Mouse (Mus musculus) kidney, embryonic 14.5 days (tissue): Measurements from ENCODE around the gene Osbpl2. TPM values are rescaled to one million over a fixed set of nuclear protein-coding genes. Genes with fewer than 3 reads are reported as not detected.

Experiments used
- ATAC-seq: fragments of 200-750 bp; cut with Nextera tagmentation; 2 replicates; pipeline ENCODE4 v1.8.0; 2017; ENCODE audit warnings: moderate number of reproducible peaks, mild to moderate bottlenecking, moderate TSS enrichment, moderate library complexity; ENCODE audit not compliant: low FRiP score, low TSS enrichment
- H3K27ac ChIP-seq: fragments of 300-500 bp; sonication (generic); 2 replicates; pipeline ENCODE4 v1.5.1; 2014; ENCODE audit warnings: low read depth, mild to moderate bottlenecking, low read length, moderate library complexity, mixed read lengths
- H3K27me3 ChIP-seq: fragments of 300-500 bp; sonication (generic); 2 replicates; pipeline ENCODE4 v1.6.1; 2014; ENCODE audit warnings: mild to moderate bottlenecking, low read length; ENCODE audit not compliant: control insufficient read depth, insufficient read depth
- H3K36me3 ChIP-seq: fragments of 300-500 bp; sonication (generic); 2 replicates; pipeline ENCODE4 v1.6.1; 2014; ENCODE audit warnings: low read length, mixed read lengths; ENCODE audit not compliant: control insufficient read depth, insufficient read depth
- H3K4me1 ChIP-seq: fragments of 300-500 bp; sonication (generic); 2 replicates; pipeline ENCODE4 v1.6.1; 2014; ENCODE audit warnings: low read length, mixed read lengths; ENCODE audit not compliant: control insufficient read depth, insufficient read depth
- H3K4me2 ChIP-seq: fragments of 300-500 bp; sonication (generic); replicated peaks from 2 replicates; pipeline ENCODE4 v1.6.1; 2014; ENCODE audit warnings: low read depth, mild to moderate bottlenecking, low read length
- H3K4me3 ChIP-seq: fragments of 300-500 bp; sonication (generic); 2 replicates; pipeline ENCODE4 v1.5.1; 2014; ENCODE audit warnings: mild to moderate bottlenecking, low read length
- H3K9ac ChIP-seq: fragments of 300-500 bp; sonication (generic); 2 replicates; pipeline ENCODE4 v1.6.1; 2014; ENCODE audit warnings: low read depth, mild to moderate bottlenecking, low read length, moderate library complexity
- H3K9me3 ChIP-seq: fragments of 300-500 bp; sonication (generic); 2 replicates; pipeline ENCODE4 v1.6.1; 2016; ENCODE audit warnings: low read length; ENCODE audit not compliant: control insufficient read depth
- WGBS: fragments of 180-500 bp; shearing (Covaris S2); extraction: QIAGEN DNeasy Blood & Tissue Kit; methylation state at CpG from one replicate; pipeline ENCODE4 v1.1.7; 2014; 5-methylcytosine and 5-hydroxymethylcytosine counted together
- polyA plus RNA-seq: library from polyadenylated mRNA; unstranded; fragments of >200 nt; fragmentation: Nextera tagmentation; extraction: Ambion mirVana; gene quantifications from 2 replicates; pipeline ENCODE4 v1.2.1, GENCODE M21; 2014

Osbpl2 gene
- polyA plus RNA-seq, 1 experiment from 2014 or later: 34.4 TPM

- Histone ChIP-seq H3K27me3 (no peaks in the 10 kb centered on the region), H3K9me3 (no peaks in the 10 kb centered on the region), H3K4me2 (no peak overlapping the region), H3K27ac (no peak overlapping the region), H3K36me3 (peaks cover 74% of the 10 kb centered on the region), H3K4me1 (peaks cover 17% of the 10 kb centered on the region), H3K9ac (no peak overlapping the region), H3K4me3 (no peak overlapping the region)
- no peak for ATAC-seq
- 95% methylated on average over 7 of the region's 7 CpGs for WGBS
Observed at GRCm38 (mm10) chr2:180175725-180176124, 56.6 kb downstream of the Osbpl2 start.

GRCm38 (mm10) chr2:180181542-180181941, 62.4 kb downstream of the Osbpl2 start:
- Histone ChIP-seq H3K36me3 (peaks cover 44% of the 10 kb centered on the region), H3K4me1 (no peaks in the 10 kb centered on the region), H3K4me2 (no peak overlapping the region), H3K27ac (no peak overlapping the region), H3K9ac (no peak overlapping the region), H3K4me3 (no peak overlapping the region), H3K27me3 (no peaks in the 10 kb centered on the region), H3K9me3 (no peaks in the 10 kb centered on the region)
- WGBS: 91% methylated on average over 9 of the region's 9 CpGs
- ATAC-seq: no peak

GRCm38 (mm10) chr2:180184011-180184751, 65.1 kb downstream of the Osbpl2 start:
- Histone ChIP-seq H3K27ac (no peak overlapping the region), H3K4me1 (no peaks in the 10 kb centered on the region), H3K4me2 (no peak overlapping the region), H3K4me3 (no peak overlapping the region), H3K9ac (no peak overlapping the region), H3K36me3 (peaks cover 38% of the 10 kb centered on the region), H3K9me3 (no peaks in the 10 kb centered on the region), H3K27me3 (no peaks in the 10 kb centered on the region)
- WGBS: 91% methylated on average over 24 of the region's 24 CpGs
- no peak; the same call in 1 of the 2 replicates for ATAC-seq

- no peak overlapping the region for H3K27ac ChIP-seq
- 87% methylated on average over 6 of the region's 6 CpGs for WGBS
- no peak for ATAC-seq
- no peaks in the 10 kb centered on the region for H3K27me3 ChIP-seq
- H3K4me2 ChIP-seq: no peak overlapping the region
- H3K4me1 ChIP-seq: no peaks in the 10 kb centered on the region
- peaks cover 36% of the 10 kb centered on the region for H3K36me3 ChIP-seq
- no peaks in the 10 kb centered on the region for H3K9me3 ChIP-seq
- H3K9ac ChIP-seq: no peak overlapping the region
- H3K4me3 ChIP-seq: no peak overlapping the region
Observed at GRCm38 (mm10) chr2:180184752-180185109, 65.6 kb downstream of the Osbpl2 start.

- Histone ChIP-seq H3K9ac (no peak overlapping the region), H3K27ac (no peak overlapping the region), H3K27me3 (no peaks in the 10 kb centered on the region), H3K9me3 (no peaks in the 10 kb centered on the region), H3K4me3 (no peak overlapping the region), H3K4me1 (no peaks in the 10 kb centered on the region), H3K36me3 (peaks cover 28% of the 10 kb centered on the region; the same call in 1 of the 2 replicates), H3K4me2 (no peak overlapping the region)
- no peak for ATAC-seq
- 90% methylated on average over 14 of the region's 14 CpGs for WGBS
Observed at GRCm38 (mm10) chr2:180185686-180186085, 66.6 kb downstream of the Osbpl2 start.

- WGBS: 91% methylated on average over 11 of the region's 11 CpGs
- H3K36me3 ChIP-seq: peaks cover 34% of the 10 kb centered on the region; the same call in 1 of the 2 replicates
Observed at GRCm38 (mm10) chr2:180187362-180187761, 68.3 kb downstream of the Osbpl2 start.

GRCm38 (mm10) chr2:180196610-180197322, 77.7 kb downstream of the Osbpl2 start:
- no peak overlapping the region for H3K4me2 ChIP-seq
- no peaks in the 10 kb centered on the region for H3K27me3 ChIP-seq
- H3K36me3 ChIP-seq: peaks cover 34% of the 10 kb centered on the region
- ATAC-seq: no peak
- H3K9me3 ChIP-seq: no peaks in the 10 kb centered on the region
- H3K9ac ChIP-seq: no peak overlapping the region
- no peak overlapping the region for H3K4me3 ChIP-seq
- no peaks in the 10 kb centered on the region for H3K4me1 ChIP-seq
- WGBS: 83% methylated on average over 9 of the region's 12 CpGs
- H3K27ac ChIP-seq: no peak overlapping the region

More at GRCm38 (mm10) chr2:180187362-180187761, 68.3 kb downstream of the Osbpl2 start:
- Histone ChIP-seq H3K4me2 (no peak overlapping the region), H3K4me1 (no peaks in the 10 kb centered on the region), H3K27ac (no peak overlapping the region), H3K4me3 (no peak overlapping the region), H3K9ac (no peak overlapping the region), H3K27me3 (no peaks in the 10 kb centered on the region), H3K9me3 (no peaks in the 10 kb centered on the region)
- no peak for ATAC-seq

- no peak for ATAC-seq
- no peak overlapping the region for H3K9ac ChIP-seq
- WGBS: 87% methylated on average over 10 of the region's 10 CpGs
- H3K9me3 ChIP-seq: no peaks in the 10 kb centered on the region
- no peak overlapping the region for H3K27ac ChIP-seq
- peaks cover 32% of the 10 kb centered on the region for H3K36me3 ChIP-seq
- H3K27me3 ChIP-seq: no peaks in the 10 kb centered on the region
- no peak overlapping the region for H3K4me2 ChIP-seq
- no peak overlapping the region for H3K4me3 ChIP-seq
- H3K4me1 ChIP-seq: no peaks in the 10 kb centered on the region
Observed at GRCm38 (mm10) chr2:180197323-180198037, 78.4 kb downstream of the Osbpl2 start.

- ATAC-seq: no peak
- H3K9ac ChIP-seq: no peak overlapping the region
- H3K4me3 ChIP-seq: no peak overlapping the region
- H3K27me3 ChIP-seq: no peaks in the 10 kb centered on the region
- no peak overlapping the region for H3K27ac ChIP-seq
- 92% methylated on average over 10 of the region's 10 CpGs for WGBS
- H3K4me2 ChIP-seq: no peak overlapping the region
- H3K9me3 ChIP-seq: no peaks in the 10 kb centered on the region
- peaks cover 29% of the 10 kb centered on the region for H3K36me3 ChIP-seq
- no peaks in the 10 kb centered on the region for H3K4me1 ChIP-seq
Observed at GRCm38 (mm10) chr2:180198782-180199181, 79.7 kb downstream of the Osbpl2 start.
